Mouse (Mus musculus): ENCODE results near the gene Xpr1. TPM values are rescaled to one million over a fixed set of nuclear protein-coding genes. Genes with fewer than 3 reads are reported as not detected.
A peak's percentile ranks its signal among the peaks of the same experiment; 100 is the strongest.

The Xpr1 gene
- polyA plus RNA-seq, 1 experiment from 2014 or later: 2.3 TPM

DNA sequence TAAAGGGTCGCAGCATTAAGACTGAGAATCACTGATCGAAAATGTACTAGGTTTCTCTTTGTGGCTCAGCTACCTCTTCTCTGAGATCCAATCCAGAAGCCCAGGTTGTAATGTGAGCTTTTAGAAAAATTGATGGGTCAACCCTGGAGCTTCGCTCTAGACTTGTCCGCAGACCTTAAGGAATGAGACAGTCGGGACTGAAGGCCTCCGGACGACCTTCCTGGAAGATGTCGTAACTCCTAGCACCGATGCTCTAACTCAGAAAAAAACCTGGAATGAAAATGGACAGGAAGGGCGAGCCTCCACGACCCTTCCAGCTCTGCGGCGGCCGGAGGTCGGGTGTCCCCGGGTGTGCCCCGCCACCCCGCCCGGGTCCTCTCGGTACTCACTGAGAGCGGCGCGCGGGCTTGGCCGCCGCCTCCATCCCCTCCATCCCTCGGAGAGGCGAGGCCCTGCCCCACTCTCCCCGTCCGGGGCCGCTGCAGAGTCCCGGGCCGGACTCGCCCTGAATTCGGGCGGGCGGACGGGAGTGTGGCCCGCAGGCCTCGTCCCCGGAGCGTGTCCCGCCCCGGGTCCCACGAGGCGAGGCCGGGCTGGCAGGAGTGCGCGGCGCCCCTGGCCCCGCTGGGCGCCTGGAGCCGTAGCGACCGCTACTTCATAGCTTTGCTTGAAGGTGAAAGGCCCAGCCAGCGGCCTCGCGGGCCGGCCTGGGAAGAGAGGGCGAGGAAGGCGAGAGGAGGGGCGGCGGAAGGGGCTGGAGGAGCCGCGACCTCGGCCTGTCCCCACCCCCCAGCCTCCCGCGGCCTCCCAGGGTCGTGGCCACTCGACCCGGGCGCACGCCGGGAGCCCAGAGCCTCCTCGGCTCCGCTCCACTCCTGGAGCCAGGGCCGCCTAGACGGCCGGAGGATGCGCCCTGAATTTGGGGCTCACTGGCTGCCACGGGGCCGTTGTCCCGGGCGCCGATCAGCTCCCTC, 173.1 kb downstream of the Xpr1 start, which contains the start of gene BC034090:
Gene BC034090 (minus strand): TSS at position 648 of the 974 bp plus-strand sequence.
- ATAC-seq: peak; percentile 38; the same call in 1 of the 2 replicates

DNA sequence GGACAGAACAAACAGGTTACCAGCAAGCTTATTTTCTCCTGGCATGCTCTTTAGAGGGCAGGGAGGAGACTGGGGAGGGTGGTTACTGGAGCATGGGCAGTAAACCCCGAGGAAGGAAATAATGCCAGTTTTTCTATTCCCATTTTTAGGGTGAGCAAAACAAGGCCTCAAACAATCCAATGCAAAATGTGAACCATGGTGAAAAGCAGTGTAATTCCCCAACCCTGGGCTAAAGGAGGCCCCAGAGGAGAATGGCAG, 174.8 kb downstream of the Xpr1 start:
- TF ChIP-seq EP300 (IDR thresholded peaks at IDR 0.05; ENCODE audit: low read depth): no peak
- TF ChIP-seq CTCF (IDR thresholded peaks at IDR 0.05; ENCODE audit: low read depth): no peak
- Histone ChIP-seq H3K4me3 (ENCODE audit: low read depth, low read length) (no peak overlapping the region), H3K27ac (ENCODE audit: low read depth) (no peak overlapping the region), H3K4me2 (ENCODE audit: low read depth, low read length) (no peak overlapping the region), H3K9me3 (ENCODE audit: low read length) (no peaks in the 10 kb centered on the region), H3K9ac (replicated peaks) (no peak overlapping the region), H3K4me1 (ENCODE audit: insufficient read depth) (peaks cover 5% of the 10 kb centered on the region), H3K36me3 (replicated peaks; ENCODE audit: insufficient read depth, low read length) (no peaks in the 10 kb centered on the region), H3K27me3 (ENCODE audit: insufficient read depth, low read length) (peaks cover 34% of the 10 kb centered on the region)
- WGBS (ENCODE audit: insufficient replicate concordance): 55% methylated on average over 1 of the region's 1 CpGs
- ATAC-seq (no peak), DNase-seq (no peak)

More for the DNA sequence above, 173.1 kb downstream of the Xpr1 start, which contains the start of gene BC034090:
- Histone ChIP-seq H3K4me1 (ENCODE audit: insufficient read depth) (peaks cover 5% of the 10 kb centered on the region), H3K4me3 (ENCODE audit: low read depth, low read length) (peak within 1 kb of the TSS; percentile 47), H3K36me3 (replicated peaks; ENCODE audit: insufficient read depth, low read length) (no peaks in the 10 kb centered on the region), H3K9me3 (ENCODE audit: low read length) (no peaks in the 10 kb centered on the region), H3K9ac (replicated peaks) (peak within 1 kb of the TSS; percentile 44; the same call in 1 of the 2 replicates), H3K27ac (ENCODE audit: low read depth) (peak within 1 kb of the TSS; percentile 16; the same call in 1 of the 2 replicates), H3K4me2 (ENCODE audit: low read depth, low read length) (peak within 1 kb of the TSS; percentile 74), H3K27me3 (ENCODE audit: insufficient read depth, low read length) (peaks cover 34% of the 10 kb centered on the region)
- no peak for TF ChIP-seq CTCF (IDR thresholded peaks at IDR 0.05; ENCODE audit: low read depth)
- TF ChIP-seq EP300 (IDR thresholded peaks at IDR 0.05; ENCODE audit: low read depth): no peak
- WGBS (ENCODE audit: insufficient replicate concordance): 3% methylated on average over 79 of the region's 85 CpGs
- no peak for DNase-seq

DNA sequence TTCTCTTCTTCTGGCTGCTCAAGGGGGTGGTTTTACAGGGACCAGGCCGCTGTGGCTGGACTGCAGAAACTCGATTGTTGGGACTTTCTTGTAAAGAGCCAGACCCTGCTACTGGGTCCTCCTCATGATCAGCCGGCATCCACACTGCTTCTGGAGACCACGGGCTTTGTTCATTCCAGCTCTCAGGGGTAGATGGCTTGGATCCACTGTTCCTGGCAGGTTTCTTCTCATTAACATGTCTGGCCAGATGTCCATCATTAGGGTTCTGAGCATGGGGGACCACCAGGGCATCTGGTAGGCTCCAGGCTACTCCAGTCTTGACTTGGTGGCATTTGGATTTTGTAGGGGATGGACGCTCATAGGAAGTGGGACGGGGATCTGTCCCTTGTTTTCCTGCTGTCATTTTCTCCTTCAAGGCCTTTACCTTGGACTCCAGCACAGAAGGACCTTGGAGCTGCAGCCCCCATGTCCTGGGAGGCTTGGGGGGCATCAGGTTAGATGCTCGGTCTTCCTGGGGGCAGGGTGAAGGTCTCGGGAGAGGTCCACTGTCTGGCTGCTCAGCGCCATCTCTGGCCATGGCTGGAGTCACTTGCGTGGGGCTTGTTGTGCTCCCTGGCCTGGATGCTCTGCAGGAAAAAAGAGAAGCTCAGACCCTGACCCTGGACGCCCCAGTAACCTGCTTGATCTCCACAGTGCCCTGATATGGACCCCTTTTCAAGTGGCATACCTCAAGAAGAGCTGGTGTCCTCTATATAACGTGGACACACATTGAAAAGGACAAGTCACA, 175.3 kb downstream of the Xpr1 start:
- Histone ChIP-seq H3K4me1 (ENCODE audit: insufficient read depth) (peaks cover 5% of the 10 kb centered on the region), H3K36me3 (replicated peaks; ENCODE audit: insufficient read depth, low read length) (no peaks in the 10 kb centered on the region), H3K27me3 (ENCODE audit: insufficient read depth, low read length) (peaks cover 32% of the 10 kb centered on the region), H3K4me2 (ENCODE audit: low read depth, low read length) (no peak overlapping the region), H3K4me3 (ENCODE audit: low read depth, low read length) (no peak overlapping the region), H3K27ac (ENCODE audit: low read depth) (no peak overlapping the region), H3K9me3 (ENCODE audit: low read length) (no peaks in the 10 kb centered on the region), H3K9ac (replicated peaks) (no peak overlapping the region)
- no peak for TF ChIP-seq EP300 (IDR thresholded peaks at IDR 0.05; ENCODE audit: low read depth)
- no peak for TF ChIP-seq CTCF (IDR thresholded peaks at IDR 0.05; ENCODE audit: low read depth)
- no peak for ATAC-seq
- DNase-seq: no peak
- 72% methylated on average over 12 of the region's 12 CpGs for WGBS (ENCODE audit: insufficient replicate concordance)

DNA sequence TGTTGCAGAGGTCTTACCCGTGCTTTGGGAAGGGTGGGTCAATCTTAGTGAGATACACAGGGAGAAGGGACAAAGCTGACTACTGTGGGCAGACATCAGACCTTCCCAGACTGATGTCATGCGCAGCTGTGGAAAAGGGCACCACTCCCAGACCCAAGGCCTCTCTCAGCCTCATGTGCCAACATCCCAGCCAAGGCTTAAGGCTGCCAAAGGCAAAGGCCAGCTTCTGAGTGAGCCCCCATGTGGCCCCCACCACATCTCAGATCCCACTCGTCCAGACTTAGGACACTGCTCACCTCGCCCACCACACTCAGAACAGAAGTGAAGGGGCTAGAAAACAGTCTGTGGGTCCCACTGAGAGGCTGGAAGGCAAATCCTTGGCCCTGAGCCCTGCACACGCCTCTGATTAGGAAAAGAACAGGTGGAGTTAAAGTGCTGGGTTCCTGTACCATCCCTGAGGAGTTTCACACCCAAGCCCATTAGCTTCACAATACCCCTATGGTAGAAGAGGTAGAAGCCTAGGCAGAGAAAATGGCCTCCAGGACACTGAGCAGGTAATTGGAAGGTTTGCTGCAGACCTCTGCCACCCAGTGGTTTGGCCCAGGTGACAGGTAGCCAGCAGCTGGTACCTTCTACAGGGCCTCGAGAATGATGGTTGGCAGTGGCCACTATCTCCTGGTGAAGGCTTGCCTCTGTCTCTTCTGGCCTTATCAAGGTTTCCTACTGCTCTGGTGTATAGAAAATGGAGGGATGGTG, 177.1 kb downstream of the Xpr1 start:
- peaks cover 5% of the 10 kb centered on the region for H3K4me1 ChIP-seq (ENCODE audit: insufficient read depth)
- no peaks in the 10 kb centered on the region for H3K36me3 ChIP-seq (replicated peaks; ENCODE audit: insufficient read depth, low read length)
- ATAC-seq (no peak), DNase-seq (no peak)
- TF ChIP-seq EP300 (IDR thresholded peaks at IDR 0.05; ENCODE audit: low read depth): no peak
- no peak for TF ChIP-seq CTCF (IDR thresholded peaks at IDR 0.05; ENCODE audit: low read depth)
- H3K4me2 ChIP-seq (ENCODE audit: low read depth, low read length): no peak overlapping the region
- H3K9ac ChIP-seq (replicated peaks): no peak overlapping the region
- H3K27ac ChIP-seq (ENCODE audit: low read depth): no peak overlapping the region
- H3K4me3 ChIP-seq (ENCODE audit: low read depth, low read length): no peak overlapping the region
- H3K9me3 ChIP-seq (ENCODE audit: low read length): no peaks in the 10 kb centered on the region
- H3K27me3 ChIP-seq (ENCODE audit: insufficient read depth, low read length): peaks cover 18% of the 10 kb centered on the region
- WGBS (ENCODE audit: insufficient replicate concordance): 71% methylated on average over 6 of the region's 6 CpGs

DNA sequence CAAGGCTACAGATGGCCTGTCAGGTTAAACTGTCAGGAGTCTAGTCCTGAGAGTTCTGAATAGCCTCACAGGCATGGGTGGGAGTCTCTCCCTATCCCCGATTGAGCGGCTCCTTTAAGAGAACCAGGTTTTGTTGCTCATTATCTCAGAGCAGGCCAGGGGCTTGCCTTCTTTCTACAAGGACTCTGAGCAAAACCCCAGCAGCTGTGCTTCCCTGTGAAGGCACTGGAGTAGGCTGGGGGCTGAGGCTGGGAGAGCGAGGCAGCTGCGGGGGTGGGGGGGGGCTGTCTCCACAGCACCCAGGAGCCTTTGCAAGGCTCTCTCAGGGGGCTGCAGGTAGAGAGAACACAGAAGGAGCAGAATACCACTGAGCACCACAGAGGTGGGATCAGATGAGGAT, 178.0 kb downstream of the Xpr1 start:
- Histone ChIP-seq H3K4me3 (ENCODE audit: low read depth, low read length) (no peak overlapping the region), H3K9me3 (ENCODE audit: low read length) (no peaks in the 10 kb centered on the region), H3K36me3 (replicated peaks; ENCODE audit: insufficient read depth, low read length) (no peaks in the 10 kb centered on the region), H3K4me1 (ENCODE audit: insufficient read depth) (peaks cover under 1% of the 10 kb centered on the region), H3K27me3 (ENCODE audit: insufficient read depth, low read length) (peaks cover 8% of the 10 kb centered on the region), H3K9ac (replicated peaks) (no peak overlapping the region), H3K4me2 (ENCODE audit: low read depth, low read length) (no peak overlapping the region), H3K27ac (ENCODE audit: low read depth) (no peak overlapping the region)
- no peak for DNase-seq
- TF ChIP-seq CTCF (IDR thresholded peaks at IDR 0.05; ENCODE audit: low read depth): no peak
- TF ChIP-seq EP300 (IDR thresholded peaks at IDR 0.05; ENCODE audit: low read depth): no peak
- 73% methylated on average over 4 of the region's 4 CpGs for WGBS (ENCODE audit: insufficient replicate concordance)
- no peak for ATAC-seq
